Mouse (Mus musculus) embryonic fibroblast, embryonic 13.5 days (primary cell): ENCODE measurements around the gene Hba-x.

ENCODE experiments used
- CTCF ChIP-seq: IDR thresholded peaks from 2 replicates; pipeline ENCODE4 v1.5.1; 2011; ENCODE audit warnings: mild to moderate bottlenecking, control low read depth, low read length, moderate library complexity, borderline replicate concordance; ENCODE audit not compliant: insufficient read depth
- POLR2A ChIP-seq: IDR thresholded peaks from 2 replicates; pipeline ENCODE4 v1.6.1; 2011; ENCODE audit warnings: low read depth, mild to moderate bottlenecking, control low read depth, low read length, moderate library complexity

DNA sequence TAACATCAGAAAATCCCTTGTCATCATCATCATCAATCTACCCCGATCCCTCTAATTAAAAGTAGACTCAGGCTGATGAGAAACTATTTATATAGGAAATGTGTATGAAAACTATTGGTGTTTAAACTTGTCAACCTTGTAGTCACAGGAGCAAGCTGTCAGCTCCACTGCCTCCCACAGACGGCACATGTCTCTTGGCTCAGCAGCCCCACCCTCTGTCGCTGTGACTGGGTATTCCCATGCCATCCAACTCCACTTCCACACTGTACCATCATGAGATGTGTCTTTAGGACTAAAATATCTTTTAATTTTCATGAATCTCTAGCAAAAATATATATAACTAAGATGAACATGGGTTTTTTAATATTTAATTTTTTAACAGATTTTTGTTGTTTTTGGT, 27.9 kb upstream of the Hba-x start:
- no peak for TF ChIP-seq POLR2A
- no peak for TF ChIP-seq CTCF
